Mouse (Mus musculus): ENCODE measurements around the gene Pou2f1. TPM values are rescaled to one million over a fixed set of nuclear protein-coding genes. Genes with fewer than 3 reads are reported as not detected.

Gene Pou2f1
- polyA plus RNA-seq, 1 experiment from 2014 or later, result 4.9 TPM

DNA sequence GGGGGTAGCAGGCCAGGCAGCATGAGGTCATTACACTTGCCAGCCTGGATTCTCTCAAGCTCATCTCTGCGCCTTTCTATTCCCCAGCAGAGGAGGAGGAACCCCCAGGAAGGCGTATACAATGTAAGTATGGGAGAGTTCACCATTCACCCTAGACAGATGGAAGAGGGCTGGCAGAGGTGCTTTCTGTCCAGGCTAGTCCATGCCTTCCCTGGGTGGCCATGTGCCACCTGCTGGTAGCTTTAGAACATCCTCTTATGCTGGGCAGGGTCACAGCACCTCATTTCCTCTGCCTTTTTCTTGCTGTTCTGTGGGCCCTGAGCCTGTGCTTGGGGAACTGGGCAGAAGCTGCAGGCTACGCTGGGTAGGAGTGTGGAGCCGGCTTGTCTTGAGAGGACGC is 144.1 kb downstream of the Pou2f1 start:
- WGBS (ENCODE audit: insufficient replicate concordance), result 76% methylated on average over 5 of the region's 5 CpGs
- Histone ChIP-seq H3K4me2 (ENCODE audit: low read depth, low read length) (no peak overlapping the region), H3K9me3 (replicated peaks; ENCODE audit: control insufficient read depth, low read length) (no peaks in the 10 kb centered on the region), H3K9ac (ENCODE audit: low read depth, low read length) (no peak overlapping the region), H3K27ac (ENCODE audit: low read length) (no peak overlapping the region), H3K4me1 (ENCODE audit: control insufficient read depth, low read depth, low read length) (no peaks in the 10 kb centered on the region; the same call in 1 of the 2 replicates), H3K4me3 (ENCODE audit: low read depth, low read length) (no peak overlapping the region), H3K36me3 (ENCODE audit: control insufficient read depth, insufficient read depth) (no peaks in the 10 kb centered on the region), H3K27me3 (ENCODE audit: control insufficient read depth, insufficient read depth, low read depth, low read length) (no peaks in the 10 kb centered on the region)
- ATAC-seq (ENCODE audit: low read depth), result 0 out of 2 replicates have a peak, but pooled peaks have one; percentile 22

DNA sequence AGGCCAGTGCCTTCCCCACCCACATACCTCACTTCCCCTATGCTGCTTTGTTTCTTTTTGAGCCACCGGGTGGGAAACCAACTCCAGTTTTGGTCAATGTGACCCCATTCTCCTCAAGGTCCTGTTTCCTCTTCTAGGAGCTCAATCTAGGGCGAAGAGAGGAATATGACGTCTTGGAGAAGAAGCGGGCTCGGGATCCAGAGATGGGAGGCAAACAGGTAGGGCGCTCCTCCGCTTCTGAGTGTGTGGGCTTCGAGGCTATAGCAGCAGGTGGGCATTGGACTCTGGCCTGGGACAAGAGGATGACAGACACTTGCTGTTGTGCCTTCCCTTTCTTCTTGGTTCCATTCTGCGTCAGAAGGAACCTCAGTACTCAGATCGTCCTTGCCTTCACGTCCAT is 145.2 kb downstream of the Pou2f1 start:
- Histone ChIP-seq H3K9me3 (replicated peaks; ENCODE audit: control insufficient read depth, low read length) (no peaks in the 10 kb centered on the region), H3K4me3 (ENCODE audit: low read depth, low read length) (no peak overlapping the region), H3K27ac (ENCODE audit: low read length) (no peak overlapping the region), H3K4me1 (ENCODE audit: control insufficient read depth, low read depth, low read length) (no peaks in the 10 kb centered on the region; the same call in 1 of the 2 replicates), H3K4me2 (ENCODE audit: low read depth, low read length) (no peak overlapping the region), H3K36me3 (ENCODE audit: control insufficient read depth, insufficient read depth) (no peaks in the 10 kb centered on the region), H3K9ac (ENCODE audit: low read depth, low read length) (no peak overlapping the region), H3K27me3 (ENCODE audit: control insufficient read depth, insufficient read depth, low read depth, low read length) (no peaks in the 10 kb centered on the region)
- WGBS (ENCODE audit: insufficient replicate concordance), result 79% methylated on average over 11 of the region's 11 CpGs
- ATAC-seq (ENCODE audit: low read depth), result no peak

DNA sequence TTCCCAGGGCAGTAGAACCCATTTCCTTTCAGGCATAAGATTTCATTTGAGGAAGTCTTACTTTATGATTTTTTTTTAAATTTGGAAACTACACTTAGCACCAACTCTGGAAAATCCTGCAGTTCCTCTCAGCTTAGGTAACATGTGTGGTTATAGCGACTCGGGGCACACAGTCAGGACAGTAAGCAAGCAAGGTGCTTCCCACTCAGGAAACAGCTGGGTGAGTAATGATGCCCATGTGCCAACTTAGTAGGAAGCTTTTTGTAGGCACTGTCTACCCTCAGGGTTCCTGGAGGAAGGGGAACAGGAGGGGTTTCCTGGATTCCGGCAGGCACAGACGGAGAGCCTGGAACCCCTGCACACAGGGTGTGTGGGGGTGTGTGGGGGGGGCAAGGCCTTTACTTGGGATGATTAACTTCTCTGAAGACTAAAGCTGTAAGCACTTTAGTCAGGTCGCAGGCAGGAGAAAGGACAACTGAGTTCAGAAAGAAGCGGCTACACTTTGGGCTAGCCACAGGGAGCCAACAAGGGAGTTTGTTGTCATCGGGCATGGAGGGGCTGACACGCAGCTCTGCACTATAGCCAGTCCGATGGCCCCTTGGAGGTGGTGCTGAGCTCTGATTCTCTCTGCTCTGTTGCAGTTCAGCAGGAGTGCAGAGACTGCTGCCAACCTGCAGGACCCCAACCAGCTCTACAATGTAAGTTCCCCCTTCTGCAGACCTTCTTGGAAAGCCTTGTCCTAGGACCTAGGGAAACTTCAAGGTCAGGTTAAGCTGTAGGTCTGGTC is 146.5 kb downstream of the Pou2f1 start:
- no peaks in the 10 kb centered on the region for H3K9me3 ChIP-seq (replicated peaks; ENCODE audit: control insufficient read depth, low read length)
- WGBS (ENCODE audit: insufficient replicate concordance), result 58% methylated on average over 9 of the region's 9 CpGs
- no peak overlapping the region for H3K4me3 ChIP-seq (ENCODE audit: low read depth, low read length)
- H3K36me3 ChIP-seq (ENCODE audit: control insufficient read depth, insufficient read depth), result no peaks in the 10 kb centered on the region
- H3K27me3 ChIP-seq (ENCODE audit: control insufficient read depth, insufficient read depth, low read depth, low read length), result no peaks in the 10 kb centered on the region
- H3K27ac ChIP-seq (ENCODE audit: low read length), result no peak overlapping the region
- ATAC-seq (ENCODE audit: low read depth), result no peak
- no peaks in the 10 kb centered on the region; the same call in 1 of the 2 replicates for H3K4me1 ChIP-seq (ENCODE audit: control insufficient read depth, low read depth, low read length)
- H3K9ac ChIP-seq (ENCODE audit: low read depth, low read length), result no peak overlapping the region
- no peak overlapping the region for H3K4me2 ChIP-seq (ENCODE audit: low read depth, low read length)

GRCm38 (mm10) chr1:165853729-165854420 is 148.6 kb downstream of the Pou2f1 start:
- Histone ChIP-seq H3K9ac (ENCODE audit: low read depth, low read length) (no peak overlapping the region), H3K4me3 (ENCODE audit: low read depth, low read length) (no peak overlapping the region), H3K4me1 (ENCODE audit: control insufficient read depth, low read depth, low read length) (peaks cover 10% of the 10 kb centered on the region), H3K27ac (ENCODE audit: low read length) (no peak overlapping the region), H3K9me3 (replicated peaks; ENCODE audit: control insufficient read depth, low read length) (no peaks in the 10 kb centered on the region), H3K36me3 (ENCODE audit: control insufficient read depth, insufficient read depth) (no peaks in the 10 kb centered on the region), H3K27me3 (ENCODE audit: control insufficient read depth, insufficient read depth, low read depth, low read length) (no peaks in the 10 kb centered on the region), H3K4me2 (ENCODE audit: low read depth, low read length) (no peak overlapping the region)
- WGBS (ENCODE audit: insufficient replicate concordance), result 37% methylated on average over 10 of the region's 10 CpGs
- peak; percentile 46; the same call in 1 of the 2 replicates for ATAC-seq (ENCODE audit: low read depth)

DNA sequence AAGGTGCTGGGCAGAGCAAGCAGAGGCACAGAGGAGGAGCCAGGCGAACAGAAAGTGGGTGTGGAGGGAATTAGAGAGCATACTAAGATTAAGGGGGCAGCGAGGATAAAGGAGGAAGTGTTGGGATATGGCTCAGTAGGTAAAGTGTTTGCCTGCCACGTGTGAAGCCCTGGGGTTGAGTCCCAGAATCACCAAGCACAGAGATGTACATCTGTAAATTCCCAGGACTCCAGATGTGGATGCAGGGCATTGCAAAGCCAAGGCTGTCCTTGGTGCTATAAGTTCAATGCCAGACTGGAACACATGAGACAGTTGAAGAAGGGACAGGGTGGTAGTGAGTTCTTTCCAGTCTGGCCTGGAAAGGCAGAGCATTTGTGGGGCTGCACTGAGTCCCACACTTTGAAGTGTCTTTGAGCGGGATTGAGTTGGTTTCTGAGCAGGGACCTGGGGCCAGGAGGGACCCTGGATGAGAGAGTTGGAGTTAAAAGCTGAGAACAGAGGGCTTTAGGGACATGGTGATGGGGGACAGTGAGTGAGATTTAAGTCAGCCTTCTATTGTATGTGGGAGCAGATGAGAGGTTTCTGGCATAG is 149.3 kb downstream of the Pou2f1 start:
- Histone ChIP-seq H3K4me1 (ENCODE audit: control insufficient read depth, low read depth, low read length) (peaks cover 11% of the 10 kb centered on the region), H3K9ac (ENCODE audit: low read depth, low read length) (no peak overlapping the region), H3K27ac (ENCODE audit: low read length) (no peak overlapping the region), H3K27me3 (ENCODE audit: control insufficient read depth, insufficient read depth, low read depth, low read length) (no peaks in the 10 kb centered on the region), H3K36me3 (ENCODE audit: control insufficient read depth, insufficient read depth) (no peaks in the 10 kb centered on the region), H3K4me3 (ENCODE audit: low read depth, low read length) (no peak overlapping the region), H3K9me3 (replicated peaks; ENCODE audit: control insufficient read depth, low read length) (no peaks in the 10 kb centered on the region), H3K4me2 (ENCODE audit: low read depth, low read length) (no peak overlapping the region)
- ATAC-seq (ENCODE audit: low read depth), result no peak
- 50% methylated on average over 4 of the region's 4 CpGs for WGBS (ENCODE audit: insufficient replicate concordance)

DNA sequence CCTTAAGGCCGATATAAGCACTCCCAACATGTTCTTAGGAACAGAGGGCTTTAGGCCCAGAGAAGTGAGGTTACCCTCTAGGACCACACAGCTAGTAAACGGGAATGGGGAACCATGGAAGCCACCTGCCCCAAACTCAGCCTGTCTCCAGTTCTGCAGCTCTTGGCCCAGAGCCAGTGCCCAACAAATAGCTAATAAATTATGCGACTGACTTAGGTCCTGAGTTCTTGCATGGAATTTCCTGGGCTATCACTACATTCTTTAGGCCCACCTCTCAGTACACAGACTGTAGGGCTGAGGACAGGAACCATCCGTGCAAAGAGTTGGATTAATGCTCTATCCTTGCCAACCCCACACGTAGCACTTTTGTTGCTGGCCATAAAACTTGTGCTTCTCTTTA is 150.3 kb downstream of the Pou2f1 start:
- no peak overlapping the region for H3K4me2 ChIP-seq (ENCODE audit: low read depth, low read length)
- H3K4me3 ChIP-seq (ENCODE audit: low read depth, low read length), result no peak overlapping the region
- H3K27me3 ChIP-seq (ENCODE audit: control insufficient read depth, insufficient read depth, low read depth, low read length), result no peaks in the 10 kb centered on the region; the same call in 1 of the 2 replicates
- no peak overlapping the region for H3K27ac ChIP-seq (ENCODE audit: low read length)
- ATAC-seq (ENCODE audit: low read depth), result no peak
- no peaks in the 10 kb centered on the region for H3K9me3 ChIP-seq (replicated peaks; ENCODE audit: control insufficient read depth, low read length)
- H3K9ac ChIP-seq (ENCODE audit: low read depth, low read length), result no peak overlapping the region
- H3K36me3 ChIP-seq (ENCODE audit: control insufficient read depth, insufficient read depth), result no peaks in the 10 kb centered on the region
- 64% methylated on average over 5 of the region's 5 CpGs for WGBS (ENCODE audit: insufficient replicate concordance)
- H3K4me1 ChIP-seq (ENCODE audit: control insufficient read depth, low read depth, low read length), result peaks cover 11% of the 10 kb centered on the region

DNA sequence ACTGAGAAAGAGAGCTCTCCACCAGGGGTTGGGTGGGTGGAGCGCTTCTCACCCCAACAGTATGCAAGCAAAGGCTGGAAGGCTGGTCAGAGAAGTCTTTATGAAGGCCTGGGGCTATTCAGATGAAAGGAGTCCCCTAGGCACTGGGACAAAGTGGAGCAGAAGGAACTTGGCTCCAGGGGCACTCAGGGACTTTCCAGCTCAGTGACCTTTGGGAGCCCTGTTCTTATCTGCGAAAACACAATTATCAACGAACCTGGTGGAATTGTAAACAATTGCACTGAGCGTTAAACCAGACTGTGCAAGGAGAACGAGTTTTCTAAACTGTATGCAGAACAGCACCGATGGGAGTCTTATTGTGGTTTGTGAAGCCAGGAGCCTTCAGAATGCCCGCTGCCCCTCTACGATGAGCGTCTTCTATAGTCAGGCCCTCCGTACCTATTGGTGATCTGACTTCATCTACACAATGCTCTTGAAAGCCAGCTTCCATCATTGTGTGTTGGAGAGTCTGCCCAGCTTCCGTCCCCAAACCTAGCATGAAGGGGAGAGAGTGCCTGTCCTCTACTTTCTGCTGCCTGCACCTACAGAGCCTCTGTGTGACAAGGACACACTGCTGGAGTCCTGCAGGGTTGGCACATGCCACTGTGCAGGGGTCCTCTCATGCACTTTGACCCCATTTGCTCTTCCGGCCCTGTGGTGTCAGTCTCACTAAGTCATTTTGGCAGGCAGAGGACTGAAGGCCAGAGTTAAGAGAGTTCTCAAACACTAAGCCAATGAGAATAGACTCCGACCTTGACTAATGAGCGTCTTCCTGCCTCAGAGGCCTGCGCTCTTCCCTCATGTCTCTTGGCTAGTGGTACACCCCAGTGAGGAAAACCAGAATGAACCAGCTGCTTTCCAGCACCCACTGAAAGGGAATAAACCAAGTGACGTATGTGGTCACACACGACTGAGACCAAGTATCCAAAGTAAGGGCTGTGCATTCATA is 152.7 kb downstream of the Pou2f1 start:
- Histone ChIP-seq H3K27ac (ENCODE audit: low read length) (no peak overlapping the region), H3K9me3 (replicated peaks; ENCODE audit: control insufficient read depth, low read length) (no peaks in the 10 kb centered on the region), H3K4me2 (ENCODE audit: low read depth, low read length) (no peak overlapping the region), H3K27me3 (ENCODE audit: control insufficient read depth, insufficient read depth, low read depth, low read length) (peaks cover 10% of the 10 kb centered on the region), H3K4me1 (ENCODE audit: control insufficient read depth, low read depth, low read length) (peaks cover 19% of the 10 kb centered on the region), H3K4me3 (ENCODE audit: low read depth, low read length) (no peak overlapping the region), H3K9ac (ENCODE audit: low read depth, low read length) (no peak overlapping the region), H3K36me3 (ENCODE audit: control insufficient read depth, insufficient read depth) (no peaks in the 10 kb centered on the region)
- ATAC-seq (ENCODE audit: low read depth), result peak; percentile 32
- 51% methylated on average over 17 of the region's 17 CpGs for WGBS (ENCODE audit: insufficient replicate concordance)

GRCm38 (mm10) chr1:165848881-165849280 is 153.6 kb downstream of the Pou2f1 start:
- no peak overlapping the region for H3K27ac ChIP-seq (ENCODE audit: low read length)
- no peaks in the 10 kb centered on the region for H3K36me3 ChIP-seq (ENCODE audit: control insufficient read depth, insufficient read depth)
- peaks cover 15% of the 10 kb centered on the region for H3K27me3 ChIP-seq (ENCODE audit: control insufficient read depth, insufficient read depth, low read depth, low read length)
- H3K4me2 ChIP-seq (ENCODE audit: low read depth, low read length), result no peak overlapping the region
- no peak for ATAC-seq (ENCODE audit: low read depth)
- H3K4me3 ChIP-seq (ENCODE audit: low read depth, low read length), result no peak overlapping the region
- H3K4me1 ChIP-seq (ENCODE audit: control insufficient read depth, low read depth, low read length), result peaks cover 25% of the 10 kb centered on the region
- H3K9me3 ChIP-seq (replicated peaks; ENCODE audit: control insufficient read depth, low read length), result no peaks in the 10 kb centered on the region
- H3K9ac ChIP-seq (ENCODE audit: low read depth, low read length), result no peak overlapping the region
- 7% methylated on average over 4 of the region's 4 CpGs for WGBS (ENCODE audit: insufficient replicate concordance)
